Mouse (Mus musculus) skeletal muscle tissue, postnatal 0 days (tissue): Measurements from ENCODE around the gene Zpld1. TPM values are rescaled to one million over a fixed set of nuclear protein-coding genes. Genes with fewer than 3 reads are reported as not detected.

Experiments used
- polyA plus RNA-seq: library from polyadenylated mRNA; unstranded; fragments of >200 nt; fragmentation: Nextera tagmentation; extraction: Ambion mirVana; gene quantifications from 2 replicates; pipeline ENCODE4 v1.2.1, GENCODE M21; 2015

Gene Zpld1
- 0.09 and 0.11 TPM in 2 replicates for polyA plus RNA-seq

GRCm38 (mm10) chr16:55297886-55298285, at the start of gene Zpld1:
Gene Zpld1, minus strand, starts transcription at chr16:55297986.

